Mouse (Mus musculus): ENCODE measurements around the gene Ermap.

The Ermap gene

GRCm38 (mm10) chr4:119189864-119190263 lies at the start of gene Ermap:
Gene Ermap, minus strand, starts transcription at chr4:119190011.
- no peak for DNase-seq (ENCODE audit: low spot score in 2 of 2)

- peak; percentile 46 to 52 for DNase-seq (ENCODE audit: low spot score in 2 of 2)
Observed at GRCm38 (mm10) chr4:119239181-119239682, 49.4 kb upstream of the Ermap start.

- DNase-seq (ENCODE audit: low spot score in 2 of 2), result no peak
Observed at GRCm38 (mm10) chr4:119238661-119239060, 48.9 kb upstream of the Ermap start.

GRCm38 (mm10) chr4:119234348-119234747 lies 44.5 kb upstream of the Ermap start:
- DNase-seq (ENCODE audit: low spot score in 2 of 2), result no peak

GRCm38 (mm10) chr4:119233256-119233901 lies 43.6 kb upstream of the Ermap start:
- no peak for DNase-seq (ENCODE audit: low spot score in 2 of 2)

- peak; percentile 99 for DNase-seq (ENCODE audit: low spot score in 2 of 2)
Observed at GRCm38 (mm10) chr4:119232410-119233255, 42.8 kb upstream of the Ermap start, which contains the start of the genes AU022252 and P3h1. Gene AU022252, minus strand, starts transcription at chr4:119232712. Gene P3h1, plus strand, starts transcription at chr4:119232915.

- no peak for DNase-seq (ENCODE audit: low spot score in 2 of 2)
Observed at GRCm38 (mm10) chr4:119226751-119227150, 36.9 kb upstream of the Ermap start.

GRCm38 (mm10) chr4:119225719-119226118 lies 35.9 kb upstream of the Ermap start:
- DNase-seq (ENCODE audit: low spot score in 2 of 2), result no peak

GRCm38 (mm10) chr4:119224534-119224933 lies 34.7 kb upstream of the Ermap start:
- DNase-seq (ENCODE audit: low spot score in 2 of 2), result no peak

- DNase-seq (ENCODE audit: low spot score in 2 of 2), result peak in 1 of 2 experiments; percentile 30
Observed at GRCm38 (mm10) chr4:119223696-119224095, 33.9 kb upstream of the Ermap start.

GRCm38 (mm10) chr4:119218169-119218568 lies 28.4 kb upstream of the Ermap start, which contains the start of gene Tmem269:
Gene Tmem269, minus strand, starts transcription at chr4:119218217.
- no peak for DNase-seq (ENCODE audit: low spot score in 2 of 2)

GRCm38 (mm10) chr4:119216667-119217066 lies 26.9 kb upstream of the Ermap start:
- DNase-seq (ENCODE audit: low spot score in 2 of 2), result no peak

- peak; percentile 22 to 41 for DNase-seq (ENCODE audit: low spot score in 2 of 2)
Observed at GRCm38 (mm10) chr4:119204672-119205071, 14.9 kb upstream of the Ermap start.

- no peak for DNase-seq (ENCODE audit: low spot score in 2 of 2)
Observed at GRCm38 (mm10) chr4:119198105-119198504, 8.3 kb upstream of the Ermap start.

GRCm38 (mm10) chr4:119195582-119196320 lies 5.9 kb upstream of the Ermap start:
- DNase-seq (ENCODE audit: low spot score in 2 of 2), result no peak

- DNase-seq (ENCODE audit: low spot score in 2 of 2), result peak; percentile 82 to 87
Observed at GRCm38 (mm10) chr4:119194909-119195581, 5.2 kb upstream of the Ermap start, which contains the start of gene Svbp. Gene Svbp, plus strand, starts transcription at chr4:119195306.

GRCm38 (mm10) chr4:119192757-119193156 lies 2.9 kb upstream of the Ermap start:
- DNase-seq (ENCODE audit: low spot score in 2 of 2), result no peak

GRCm38 (mm10) chr4:119191273-119191672 lies 1.5 kb upstream of the Ermap start:
- DNase-seq (ENCODE audit: low spot score in 2 of 2), result no peak

GRCm38 (mm10) chr4:119190618-119191017 lies 807 bp upstream of the Ermap start:
- DNase-seq (ENCODE audit: low spot score in 2 of 2), result no peak

- DNase-seq (ENCODE audit: low spot score in 2 of 2), result no peak
Observed at GRCm38 (mm10) chr4:119189392-119189791, 419 bp downstream of the Ermap start.
